Mouse (Mus musculus) cerebellum, postnatal 4 days (tissue): ENCODE results near the gene Syne3.
A peak's percentile ranks its signal among the peaks of the same experiment; 100 is the strongest.

ENCODE experiments used
- DNase-seq, 2 experiments: peaks; one replicate each; pipeline ENCODE4 v3.0.0; 2022; ENCODE audit warnings: low spot score in 2 of 2, mixed read lengths in 1 of 2

Syne3 gene

GRCm38 (mm10) chr12:105025947-105026586, 16.5 kb upstream of the Syne3 start:
- DNase-seq, result no peak

DNA sequence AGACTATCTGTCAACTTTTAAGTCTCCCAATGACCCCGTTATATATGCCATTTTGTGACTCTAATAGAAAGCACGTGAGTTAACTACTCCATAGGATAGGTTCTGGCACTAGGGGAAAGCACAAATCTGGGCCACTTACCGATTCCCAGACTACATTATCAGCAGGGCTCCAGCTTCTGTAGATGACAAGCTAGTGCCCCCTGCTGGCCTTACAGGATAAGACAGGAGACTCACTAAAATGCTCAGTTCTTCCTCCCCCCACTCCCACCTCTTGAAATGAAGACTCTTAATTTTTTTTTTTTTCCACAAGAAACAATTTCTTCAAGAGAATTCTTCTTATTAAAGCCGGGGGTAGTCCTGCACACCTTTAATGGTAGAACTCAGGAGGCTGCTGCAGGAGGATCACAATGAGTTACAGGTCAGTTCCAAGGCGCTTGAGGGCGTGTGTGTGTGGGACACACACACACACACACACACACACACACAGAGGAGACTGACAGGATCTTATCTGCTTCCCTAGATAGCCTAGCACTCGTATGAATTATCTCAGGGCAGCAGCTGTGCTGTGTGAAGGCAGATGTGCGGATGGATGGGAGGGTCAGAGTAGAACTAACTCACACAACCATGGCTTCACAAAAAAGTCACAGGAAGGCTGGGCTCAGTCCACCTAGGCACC, 15.8 kb upstream of the Syne3 start:
- DNase-seq, result peak in 1 of 2 experiments; percentile 74

GRCm38 (mm10) chr12:105022776-105023175, 13.2 kb upstream of the Syne3 start:
- DNase-seq, result no peak

- DNase-seq, result no peak
Measured at GRCm38 (mm10) chr12:105022141-105022540, 12.5 kb upstream of the Syne3 start.

- DNase-seq, result no peak
Measured at GRCm38 (mm10) chr12:105021441-105022069, 11.9 kb upstream of the Syne3 start.

- no peak for DNase-seq
Measured at GRCm38 (mm10) chr12:105019359-105020219, 10.0 kb upstream of the Syne3 start.

DNA sequence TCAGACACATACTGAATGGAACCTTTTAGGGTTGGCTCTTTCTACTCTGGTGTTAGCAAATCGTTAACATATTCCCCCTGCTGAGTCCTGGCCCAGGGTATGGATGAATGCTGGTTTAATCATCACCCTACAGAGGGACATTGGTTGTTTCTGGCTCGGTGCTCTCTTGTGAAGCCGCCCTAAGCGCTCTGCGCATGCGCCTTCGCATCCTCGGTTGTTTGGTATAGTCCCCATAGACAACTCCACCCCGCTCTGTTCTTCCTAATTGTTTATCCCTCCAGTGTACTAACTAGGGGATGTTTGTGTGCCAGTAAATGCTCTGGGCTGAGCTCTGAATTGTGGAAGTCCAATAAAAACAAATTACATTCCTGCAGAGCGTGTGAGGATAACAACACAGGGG, 7.0 kb upstream of the Syne3 start:
- no peak for DNase-seq

- DNase-seq, result no peak
Measured at GRCm38 (mm10) chr12:105016199-105016598, 6.6 kb upstream of the Syne3 start.

- DNase-seq, result no peak
Measured at GRCm38 (mm10) chr12:105013065-105013464, 3.5 kb upstream of the Syne3 start.

DNA sequence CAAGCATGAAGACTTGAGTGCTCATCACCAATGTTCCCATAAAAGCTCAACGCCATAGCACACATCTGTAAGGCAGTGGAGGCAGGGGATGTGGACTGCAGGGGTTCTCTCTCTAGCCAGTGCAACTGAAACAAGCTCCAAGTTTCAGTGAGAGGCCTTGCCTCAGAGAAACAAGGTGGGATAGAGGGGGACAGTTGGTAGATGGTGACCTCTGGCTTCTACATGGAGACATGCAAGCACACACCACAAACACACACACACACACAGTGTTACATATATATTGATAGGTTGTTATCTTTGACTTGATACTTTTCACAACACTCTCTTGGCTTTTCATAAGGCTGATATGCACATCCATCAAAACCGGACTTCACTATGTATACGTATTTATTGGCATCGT, 2.7 kb upstream of the Syne3 start:
- DNase-seq, result no peak

DNA sequence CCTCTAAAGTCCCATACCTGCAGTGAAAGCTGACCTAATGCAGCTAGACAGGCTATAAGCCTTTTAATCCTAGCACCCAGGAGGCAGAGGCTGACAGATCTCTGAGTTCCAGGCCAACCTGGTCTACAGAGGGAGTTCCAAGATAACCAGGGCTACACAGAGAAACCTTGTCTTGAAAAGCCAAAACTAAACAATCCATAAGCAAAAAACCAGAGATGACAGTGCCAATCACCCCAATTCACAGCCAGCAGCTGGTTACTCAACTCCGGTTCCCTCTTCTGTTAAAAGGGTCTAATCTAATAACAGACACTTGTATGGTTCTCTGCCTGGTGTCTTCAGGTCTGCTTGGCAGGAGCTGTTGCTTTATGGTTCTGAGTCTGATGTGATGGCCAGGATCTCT, 2.0 kb upstream of the Syne3 start:
- no peak for DNase-seq

DNA sequence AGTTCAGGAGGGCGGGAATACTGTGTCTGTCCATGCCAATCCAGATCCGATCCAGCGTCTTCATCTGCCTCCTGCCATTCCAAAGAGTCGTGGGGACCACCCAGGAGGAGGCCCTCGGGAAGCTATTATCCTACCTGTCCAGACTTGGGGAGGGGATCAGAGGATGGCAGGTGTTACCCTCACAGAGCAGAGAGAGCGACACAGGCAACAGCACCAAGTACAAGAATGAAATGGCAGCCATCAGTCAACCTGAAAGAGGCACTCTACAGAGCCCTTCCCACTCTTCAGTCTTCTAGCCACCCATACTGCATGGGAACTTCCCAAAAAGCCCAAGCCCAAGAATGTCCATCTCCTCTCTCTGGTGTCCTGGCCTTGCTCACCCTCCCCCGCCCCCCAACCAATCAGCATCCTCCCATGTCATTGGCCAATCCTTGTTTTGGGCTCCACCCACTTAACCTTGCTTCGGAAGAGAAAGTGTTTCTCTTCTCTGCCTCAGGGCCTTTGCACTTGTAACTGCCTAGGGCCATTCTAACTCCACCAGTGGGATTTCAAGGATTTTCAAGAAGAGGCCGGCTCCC, 693 bp upstream of the Syne3 start:
- DNase-seq, result no peak

DNA sequence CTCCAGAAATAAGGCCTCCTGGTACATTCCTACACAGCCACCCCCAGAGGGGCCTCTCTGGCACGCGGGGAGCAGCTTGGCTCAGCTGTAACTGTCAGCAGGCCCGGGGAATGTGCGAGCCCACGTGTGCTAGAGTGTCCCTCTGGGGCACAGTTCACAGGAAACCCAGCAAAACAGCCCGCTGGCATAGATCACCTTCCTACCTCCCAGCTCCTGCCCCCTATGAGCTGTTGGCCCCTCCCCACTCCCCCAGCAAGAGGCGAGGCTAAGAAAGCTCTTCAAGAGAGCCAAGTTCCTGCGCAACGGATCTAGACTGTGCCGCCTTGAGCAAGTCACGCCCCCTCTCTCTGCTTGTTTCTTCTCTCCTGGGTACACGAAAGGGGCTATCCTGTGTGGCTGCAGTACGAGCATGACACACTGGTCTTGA, 844 bp downstream of the Syne3 start:
- DNase-seq, result no peak

DNA sequence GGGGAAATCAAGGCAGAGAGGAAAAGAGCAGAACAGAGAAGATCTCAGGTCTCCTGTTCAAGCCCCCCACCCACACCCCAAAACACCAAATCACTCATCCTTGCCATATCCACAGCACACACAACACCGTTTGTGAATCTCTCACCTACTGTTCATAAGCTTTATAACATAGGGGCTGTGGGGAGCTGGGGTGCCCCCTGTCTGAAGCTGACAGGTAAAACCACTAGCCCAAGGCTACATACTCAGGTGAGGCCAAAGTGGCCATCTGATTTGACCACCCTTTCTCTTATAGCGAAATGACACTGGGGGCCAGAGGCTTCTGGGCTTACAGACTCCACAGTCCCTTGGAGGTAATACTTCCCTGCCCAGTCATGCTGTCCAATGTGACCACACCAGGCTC, 1.5 kb downstream of the Syne3 start:
- no peak for DNase-seq

GRCm38 (mm10) chr12:105005715-105005972, 4.0 kb downstream of the Syne3 start:
- no peak for DNase-seq

DNA sequence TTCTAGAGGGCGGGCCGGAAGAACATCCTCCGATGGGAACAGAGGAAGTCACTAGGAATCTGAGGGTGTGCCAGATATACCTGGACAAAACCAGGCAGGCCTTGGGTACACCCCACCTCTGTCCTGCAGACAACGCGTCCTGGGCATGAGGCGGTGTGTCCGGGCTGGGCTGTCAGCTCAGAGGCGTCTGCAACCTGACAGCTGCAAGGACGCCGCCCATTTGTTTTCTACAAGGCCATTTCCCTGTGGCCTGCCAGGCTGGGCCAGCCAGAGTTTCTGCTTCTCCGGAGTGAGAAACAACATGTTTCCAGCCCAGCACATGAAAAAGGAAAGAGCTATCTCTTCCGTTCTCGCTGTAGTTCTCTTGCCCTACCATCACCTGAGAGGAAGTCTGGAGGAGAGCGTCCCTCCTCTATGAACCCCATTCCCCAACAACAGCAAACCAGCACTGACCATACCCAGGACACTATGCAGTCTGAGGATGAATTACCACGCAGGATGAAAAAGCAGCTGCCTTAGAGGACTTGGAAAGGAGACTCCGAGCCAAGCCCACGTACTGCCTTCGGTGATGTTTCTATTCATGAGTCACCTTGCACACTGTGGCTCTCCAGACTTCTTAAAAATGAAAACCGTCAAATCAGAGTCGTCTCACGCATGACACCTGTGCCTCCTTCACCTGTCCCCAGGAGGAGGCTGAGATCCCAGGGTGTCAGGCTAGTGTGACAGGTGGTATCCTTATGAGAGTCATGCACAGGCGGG, 4.5 kb downstream of the Syne3 start:
- DNase-seq, result no peak

DNA sequence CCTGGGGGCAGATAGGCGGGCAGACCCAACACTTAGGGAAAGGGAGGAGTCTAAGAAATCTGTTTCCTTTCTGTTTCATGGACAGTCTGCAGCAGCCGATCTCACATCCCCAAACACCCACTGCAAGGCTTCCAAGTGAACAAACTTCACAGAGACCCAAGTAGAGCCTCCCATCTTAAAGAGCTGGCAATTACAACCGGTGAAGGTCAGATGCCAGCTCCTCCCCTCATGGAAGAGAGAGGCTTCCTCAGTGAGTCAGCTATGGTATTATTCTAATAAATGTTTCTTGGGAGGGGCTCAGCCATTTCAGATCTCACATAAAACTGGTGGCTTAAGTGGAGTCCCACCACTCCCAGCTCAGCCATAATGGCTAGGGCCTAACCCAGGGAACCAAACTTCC, 5.9 kb downstream of the Syne3 start:
- no peak for DNase-seq

GRCm38 (mm10) chr12:105003158-105003557, 6.5 kb downstream of the Syne3 start:
- DNase-seq, result no peak

DNA sequence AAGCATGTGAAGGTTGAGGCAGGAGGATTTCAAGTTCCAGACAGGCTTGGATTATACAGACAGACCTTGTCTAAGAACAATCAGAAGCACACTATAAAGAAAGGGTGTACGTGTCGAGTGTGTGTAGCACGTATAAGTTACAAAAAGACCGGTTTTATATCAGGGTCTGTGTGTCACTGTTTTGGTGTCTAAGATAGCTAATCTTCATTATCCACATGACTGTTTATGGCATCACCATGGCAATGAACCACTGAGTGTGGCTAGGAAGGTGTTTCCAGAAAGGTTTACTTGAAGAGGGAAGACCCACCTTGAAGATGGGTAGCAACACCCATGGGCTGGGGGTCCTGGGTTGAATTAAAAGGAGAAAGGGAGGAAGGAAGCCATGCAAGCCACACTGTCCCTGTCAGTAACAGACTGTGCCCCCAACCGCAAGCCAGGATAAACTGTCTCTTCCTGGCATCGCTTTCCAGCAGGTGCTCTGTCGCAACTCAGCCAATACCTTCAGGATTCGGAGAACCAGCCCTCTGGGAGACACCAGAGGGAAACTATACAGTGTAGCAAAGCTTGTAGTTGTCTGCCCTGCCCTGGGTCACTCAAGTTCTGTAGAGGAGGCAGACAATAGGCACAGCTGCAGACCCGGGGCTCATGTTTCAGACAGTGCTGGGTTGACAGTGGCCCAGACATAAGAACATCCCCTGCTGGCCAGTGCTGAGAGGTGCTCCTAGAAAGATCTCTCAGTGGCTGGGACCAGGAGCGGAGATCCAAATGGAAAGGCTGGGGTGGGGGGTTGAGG, 7.1 kb downstream of the Syne3 start:
- DNase-seq, result no peak

DNA sequence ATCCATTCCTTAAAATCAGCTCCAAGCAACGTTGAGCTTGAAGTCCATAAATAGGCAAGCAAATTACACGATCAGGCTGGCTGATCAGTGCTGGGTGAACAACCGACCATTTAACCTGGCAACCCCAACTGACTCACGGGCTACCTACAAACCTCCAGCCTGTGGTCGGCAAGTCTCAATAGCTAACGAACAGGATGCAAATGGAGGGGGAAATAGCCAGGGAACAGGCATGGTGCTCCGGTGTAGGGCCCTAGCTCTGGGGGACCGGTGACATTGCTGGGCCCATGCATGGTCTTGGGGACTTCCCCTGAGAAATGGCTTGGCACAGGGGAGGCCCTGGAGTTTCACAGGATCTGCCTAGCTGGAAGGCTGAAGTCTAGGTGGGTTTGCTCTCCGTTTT, 8.3 kb downstream of the Syne3 start:
- DNase-seq, result no peak
